Mouse (Mus musculus) Muller cell, postnatal 12 days (primary cell): ENCODE measurements at regions not wholly inside any gene's neighbourhood (a gene's known extent, or its start where the extent isn't known, plus 50 kb on each side); places are given as distances from the start of the nearest gene placed in this dataset.

ENCODE experiments used
- DNase-seq: peaks from one replicate; pipeline ENCODE4 v3.0.0-alpha.2; 2015; ENCODE audit errors: inconsistent ontology term

DNA sequence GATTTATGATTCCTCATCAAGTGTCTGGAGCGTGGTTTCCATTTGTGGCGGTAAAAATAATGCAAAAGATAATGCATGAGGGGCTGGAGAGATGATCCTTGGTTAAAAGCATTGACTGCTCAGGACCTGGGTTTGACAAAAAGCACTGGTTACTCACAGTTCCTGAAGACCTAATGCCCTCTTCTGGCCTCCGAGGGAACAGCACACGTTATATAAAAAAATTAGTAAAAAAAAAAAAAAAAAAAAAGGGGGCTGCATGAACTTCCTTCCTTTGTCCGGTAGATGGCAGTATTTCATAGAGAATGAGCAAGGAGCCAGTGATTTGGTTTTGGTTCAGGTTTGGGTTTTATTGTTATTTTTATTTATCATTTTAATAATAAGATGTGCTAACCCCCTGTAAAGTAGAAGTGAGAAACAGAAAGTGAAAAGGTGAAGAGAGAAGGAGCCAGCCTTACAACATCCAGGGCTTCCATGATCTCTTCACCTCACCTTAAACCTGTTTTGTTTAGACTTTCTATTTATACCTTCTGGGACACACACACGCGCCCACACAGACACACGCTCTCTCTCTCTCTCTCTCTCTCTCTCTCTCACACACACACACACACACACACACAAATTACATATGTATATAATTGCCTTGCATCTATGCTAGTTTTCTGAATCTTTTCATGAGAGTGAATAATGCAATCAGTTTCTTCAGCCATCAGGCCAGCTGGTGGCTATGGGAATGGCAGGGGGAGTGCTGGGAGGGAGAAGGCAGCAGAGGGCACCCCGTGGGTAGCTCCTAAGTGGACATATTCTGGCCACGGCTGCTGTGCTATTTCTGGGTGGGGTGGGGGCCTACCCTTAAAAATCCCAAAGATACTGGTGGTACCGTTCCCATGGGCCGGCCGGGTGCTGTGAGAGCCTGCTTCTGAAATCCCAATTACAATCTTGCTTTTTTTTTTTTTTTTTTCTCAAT is 230.0 kb downstream of the Poteg start:
- DNase-seq: peak; percentile 47

DNA sequence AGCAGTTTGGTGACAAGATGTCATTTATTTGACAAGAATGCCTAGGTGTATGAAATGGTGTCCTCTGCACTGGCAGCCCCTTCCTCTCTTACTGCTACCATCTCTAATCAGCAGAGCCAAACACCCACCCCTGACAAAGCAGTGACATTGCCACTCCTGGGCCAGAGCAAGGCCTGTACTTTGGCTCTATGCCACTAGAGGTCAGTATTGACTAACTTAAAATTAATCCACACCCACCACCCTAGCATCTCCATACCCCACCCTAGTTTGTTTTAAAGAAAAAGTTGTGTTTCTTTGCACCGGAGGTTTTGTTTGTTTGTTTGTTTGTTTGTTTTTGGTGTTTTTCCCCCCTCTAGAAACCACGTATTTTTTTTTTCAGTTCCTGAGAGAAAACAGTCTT is 231.7 kb downstream of the Poteg start:
- peak; percentile 17 for DNase-seq

DNA sequence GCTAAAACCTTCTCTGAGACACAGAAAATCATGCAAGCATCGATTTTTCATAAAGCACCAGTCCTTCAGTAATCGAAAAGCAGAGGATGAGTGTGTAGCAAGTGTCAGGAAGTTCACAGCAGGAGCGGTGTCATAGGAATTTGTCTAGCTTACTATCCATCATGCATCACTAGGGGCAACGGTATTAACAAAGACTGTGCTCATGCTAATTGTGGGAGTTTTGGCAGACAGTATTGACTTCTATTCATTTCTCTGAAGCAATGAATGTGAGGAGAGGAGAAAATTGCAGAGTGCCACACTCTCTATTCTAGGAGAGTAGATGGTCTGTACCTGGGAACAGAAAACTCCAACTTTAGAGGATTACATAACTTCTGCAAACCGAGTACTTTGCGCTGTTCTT is 274.5 kb downstream of the Poteg start:
- DNase-seq: peak; percentile 60

DNA sequence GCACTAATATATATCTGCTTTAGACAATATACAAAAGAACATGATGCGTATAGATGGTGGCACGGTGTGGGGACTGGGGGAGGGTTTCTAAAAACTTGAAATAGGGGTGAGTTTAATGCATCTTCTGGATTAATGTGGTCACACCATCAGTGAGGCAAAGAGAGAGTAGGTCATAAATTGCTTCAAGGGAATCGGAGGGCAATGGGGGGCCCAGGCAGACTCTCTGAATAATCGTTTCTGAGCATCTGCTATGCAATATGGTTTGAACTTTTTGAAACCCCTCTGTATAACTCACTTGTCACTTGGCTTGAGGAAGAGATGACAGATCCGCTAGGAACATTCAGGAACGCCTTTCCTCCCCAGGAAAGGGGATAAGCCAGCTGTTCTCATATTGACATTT is 322.8 kb downstream of the Poteg start:
- no peak for DNase-seq

GRCm38 (mm10) chr8:27770803-27771202 is 323.3 kb downstream of the Poteg start:
- DNase-seq: no peak

DNA sequence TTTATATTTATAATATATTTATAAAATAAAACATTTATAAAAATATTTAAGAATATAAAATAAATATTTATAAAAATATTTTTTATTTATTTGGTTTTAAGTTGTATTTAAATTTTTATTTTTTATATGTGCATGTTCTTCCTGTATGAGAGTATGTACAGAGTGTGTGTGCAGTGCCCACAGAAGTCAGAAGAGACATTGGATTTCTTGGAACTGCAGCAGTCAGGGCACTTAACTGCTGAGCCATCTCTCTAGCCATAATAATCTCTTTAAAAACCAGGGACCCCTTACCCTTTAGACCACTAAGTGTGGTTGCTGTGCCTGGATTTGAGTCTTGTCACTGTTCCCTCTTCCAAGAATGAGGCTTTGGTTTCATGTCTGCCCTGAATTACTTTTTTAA is 323.8 kb downstream of the Poteg start:
- DNase-seq: no peak

DNA sequence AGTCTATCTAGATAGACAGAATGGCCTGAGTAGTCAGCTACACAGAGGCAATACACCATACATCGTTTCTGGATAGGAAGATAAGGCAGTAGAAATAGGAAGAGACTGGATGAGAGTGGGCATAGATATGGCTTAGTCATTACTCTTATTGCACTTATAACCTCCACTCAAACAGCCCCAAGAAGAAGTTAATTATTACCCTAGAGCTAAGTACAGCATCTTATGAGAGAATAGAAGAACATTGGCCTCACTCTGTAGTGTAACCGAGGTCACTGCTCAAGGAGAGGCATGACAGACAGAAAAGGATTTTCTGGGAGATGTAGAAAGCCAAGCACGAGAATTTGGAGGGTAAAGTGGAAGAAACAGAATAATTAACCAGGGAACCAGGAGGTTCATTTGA is 331.5 kb downstream of the Poteg start:
- DNase-seq: no peak
